In genomic region chr2:94407021-94407420, GRCm38 (mm10) we compare ENCODE assay signal across 8 mouse cellular contexts. TPM values are rescaled to one million over a fixed set of nuclear protein-coding genes. Genes with fewer than 3 reads are reported as not detected.
DNase-seq lines count a peak whose midpoint lies in the region; ATAC-seq and TF ChIP-seq lines count a peak whose summit lies in the region.

No protein-coding gene starts in this region.

- no peaks in the 10 kb centered on the region for H3K27me3 ChIP-seq in hindbrain, embryonic 10.5 days (ENCODE audit: insufficient read depth, poor library complexity, severe bottlenecking)
- no peaks in the 10 kb centered on the region for H3K27me3 ChIP-seq in liver, embryonic 15.5 days
- no peaks in the 10 kb centered on the region for H3K27me3 ChIP-seq in stomach, postnatal 0 days (ENCODE audit: control insufficient read depth, insufficient read depth, low read length)

- no peak for TF ChIP-seq POLR2A in lung, adult 2 months (IDR thresholded peaks at IDR 0.05; ENCODE audit: borderline replicate concordance, extremely low read depth, low read depth, low read length)

- H3K9ac ChIP-seq in liver, embryonic 15.5 days = peak overlapping the region; percentile 93
- H3K9ac ChIP-seq in stomach, postnatal 0 days (ENCODE audit: low read length) = peak overlapping the region; percentile 94

- peaks cover 25% of the 10 kb centered on the region for H3K36me3 ChIP-seq in hindbrain, embryonic 10.5 days
- H3K36me3 ChIP-seq in liver, embryonic 15.5 days (replicated peaks) = peaks cover 17% of the 10 kb centered on the region
- no peaks in the 10 kb centered on the region for H3K36me3 ChIP-seq in stomach, postnatal 0 days (ENCODE audit: control insufficient read depth, insufficient read depth, low read length)

- no peak for DNase-seq in lung, adult 2 months
- no peak for DNase-seq in lung, postnatal 4 days
- peak; percentile 11 for DNase-seq in c-Kit-negative CD71-positive TER-119-positive erythroid progenitor cells, embryonic 14.5 days (ENCODE audit: low read depth, low spot score)
- no peak for DNase-seq in hindbrain, embryonic 10.5 days (ENCODE audit: low spot score)
- no peak for DNase-seq in stomach, postnatal 0 days (ENCODE audit: low spot score)
- DNase-seq in right cerebral cortex, postnatal 25 days = no peak
- DNase-seq in adrenal gland, postnatal 10 days = no peak

- no peak for TF ChIP-seq CTCF in lung, adult 2 months (IDR thresholded peaks at IDR 0.05; ENCODE audit: insufficient read depth, low read length)
- no peak for TF ChIP-seq CTCF in stomach, postnatal 0 days (IDR thresholded peaks at IDR 0.05; ENCODE audit: low read depth)

- H3K4me1 ChIP-seq in lung, adult 2 months (ENCODE audit: control insufficient read depth, insufficient read depth, low read length) = peaks cover 3% of the 10 kb centered on the region; the same call in 1 of the 2 replicates
- H3K4me1 ChIP-seq in hindbrain, embryonic 10.5 days (replicated peaks) = peaks cover 29% of the 10 kb centered on the region
- peaks cover 40% of the 10 kb centered on the region for H3K4me1 ChIP-seq in liver, embryonic 15.5 days (replicated peaks)
- peaks cover 3% of the 10 kb centered on the region; the same call in 1 of the 2 replicates for H3K4me1 ChIP-seq in stomach, postnatal 0 days (replicated peaks; ENCODE audit: control insufficient read depth, insufficient read depth)

- H3K4me2 ChIP-seq in liver, embryonic 15.5 days = peak overlapping the region; percentile 84
- peak overlapping the region; percentile 61 for H3K4me2 ChIP-seq in stomach, postnatal 0 days (replicated peaks; ENCODE audit: low read depth)

- H3K4me3 ChIP-seq in lung, adult 2 months (replicated peaks; ENCODE audit: extremely low read depth, low read depth, low read length) = peak overlapping the region; percentile 100
- peak overlapping the region; percentile 87 for H3K4me3 ChIP-seq in hindbrain, embryonic 10.5 days
- H3K4me3 ChIP-seq in liver, embryonic 15.5 days (replicated peaks) = peak overlapping the region; percentile 93
- H3K4me3 ChIP-seq in stomach, postnatal 0 days (ENCODE audit: low read depth, low read length) = peak overlapping the region; percentile 99

- no peak for TF ChIP-seq EP300 in stomach, postnatal 0 days (optimal IDR thresholded peaks at IDR 0.05)

- ATAC-seq in liver, embryonic 15.5 days (ENCODE audit: insufficient read depth) = 0 out of 2 replicates have a peak, but pooled peaks have one; percentile 17
- no peak; the same call in 1 of the 2 replicates for ATAC-seq in stomach, postnatal 0 days (ENCODE audit: low FRiP score, low TSS enrichment)

- H3K27ac ChIP-seq in hindbrain, embryonic 10.5 days = peak overlapping the region; percentile 98
- H3K27ac ChIP-seq in liver, embryonic 15.5 days (replicated peaks) = peak overlapping the region; percentile 87
- H3K27ac ChIP-seq in stomach, postnatal 0 days (replicated peaks) = peak overlapping the region; percentile 91

- no peaks in the 10 kb centered on the region for H3K9me3 ChIP-seq in hindbrain, embryonic 10.5 days
- H3K9me3 ChIP-seq in liver, embryonic 15.5 days (replicated peaks) = no peaks in the 10 kb centered on the region
- no peaks in the 10 kb centered on the region for H3K9me3 ChIP-seq in stomach, postnatal 0 days (ENCODE audit: control insufficient read depth, low read length)

- under 1% methylated on average over 13 of the region's 13 CpGs for whole genome bisulfite sequencing in lung, adult 2 months
- WGBS in hindbrain, embryonic 10.5 days = 4% methylated on average over 13 of the region's 13 CpGs
- under 1% methylated on average over 13 of the region's 13 CpGs for WGBS in liver, embryonic 15.5 days (ENCODE audit: insufficient replicate concordance)
- under 1% methylated on average over 13 of the region's 13 CpGs for WGBS in stomach, postnatal 0 days

RNA-seq across cellular contexts. Expression of gene Ttc17, which starts 0.5 kb away (rescaled TPM):
- 15.0 and 18.6 TPM in 2 replicates for polyA plus RNA-seq in lung, adult 2 months (2012; rRNA removed)
- polyA plus RNA-seq in hindbrain, embryonic 10.5 days (2016; fragmentation: Nextera tagmentation; extraction: Ambion mirVana) = 13.4 and 13.9 TPM in 2 replicates
- 6.2 and 6.7 TPM in 2 replicates for polyA plus RNA-seq in liver, embryonic 15.5 days (2015; fragmentation: Nextera tagmentation; extraction: Ambion mirVana)
- polyA plus RNA-seq in stomach, postnatal 0 days (2015; fragmentation: Nextera tagmentation; extraction: Ambion mirVana) = 11.2 and 11.8 TPM in 2 replicates
- total RNA-seq in adrenal gland, postnatal 10 days (2021) = 10 to 100 TPM; 26.7 to 28.0 TPM

RNA-seq across cellular contexts. Expression of gene Api5, which starts 30.9 kb away (rescaled TPM):
- 22.2 and 23.1 TPM in 2 replicates for polyA plus RNA-seq in lung, adult 2 months (2012; rRNA removed)
- polyA plus RNA-seq in hindbrain, embryonic 10.5 days (2016; fragmentation: Nextera tagmentation; extraction: Ambion mirVana) = 161 and 220 TPM in 2 replicates
- polyA plus RNA-seq in liver, embryonic 15.5 days (2015; fragmentation: Nextera tagmentation; extraction: Ambion mirVana) = 73.4 and 77.9 TPM in 2 replicates
- 60.2 and 64.5 TPM in 2 replicates for polyA plus RNA-seq in stomach, postnatal 0 days (2015; fragmentation: Nextera tagmentation; extraction: Ambion mirVana)
- total RNA-seq in adrenal gland, postnatal 10 days (2021) = 10 to 100 TPM; 65.4 to 65.9 TPM
